In the genomic region with DNA sequence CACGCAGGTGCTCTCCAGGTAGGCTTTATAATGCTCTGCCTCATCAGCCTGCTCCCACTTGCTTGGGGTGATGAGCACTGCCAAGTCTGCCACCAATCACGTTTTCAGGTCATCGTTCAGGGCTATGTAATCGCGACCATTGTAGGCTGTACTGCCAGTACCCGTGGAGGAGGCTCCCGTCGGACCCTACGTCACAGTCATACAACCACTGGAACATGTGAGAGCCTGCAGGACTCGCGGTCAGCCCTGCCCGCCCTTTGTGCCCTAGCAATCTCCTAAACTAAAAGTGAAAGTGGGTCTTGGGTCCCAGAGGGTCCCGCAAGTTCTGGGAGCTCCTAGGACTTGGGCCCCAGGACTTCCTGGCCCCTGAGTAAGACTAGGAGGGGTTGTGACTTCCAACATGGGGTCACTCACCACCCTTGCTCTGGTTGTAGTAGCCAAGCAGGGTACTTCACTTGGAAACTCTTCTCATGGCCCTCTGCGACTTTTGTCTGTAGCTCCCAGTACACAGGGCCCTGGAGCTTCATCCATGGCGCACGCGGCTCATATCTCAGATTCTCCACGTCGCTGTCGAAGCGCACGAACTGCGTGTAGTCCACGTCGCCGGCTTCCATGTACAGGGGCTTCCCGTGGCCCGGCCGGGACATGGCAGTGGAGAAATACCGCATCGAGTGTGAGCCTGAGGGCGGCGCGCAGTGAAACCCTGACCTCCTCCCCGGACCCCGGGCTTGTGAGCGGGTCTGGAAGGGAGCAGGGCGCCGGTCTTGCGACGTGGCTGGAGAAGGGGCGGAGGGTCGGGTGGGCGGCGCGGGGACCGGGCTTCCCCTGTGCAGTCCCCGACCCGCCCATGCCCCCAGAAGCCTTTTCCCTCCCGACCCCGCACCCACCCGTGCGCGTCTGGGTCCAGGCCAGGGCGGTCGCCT, we compare ENCODE assay signal across 9 mouse cellular contexts. TPM values are rescaled to one million over a fixed set of nuclear protein-coding genes. Genes with fewer than 3 reads are reported as not detected.
A peak's percentile ranks its signal among the peaks of the same experiment; 100 is the strongest.
DNase-seq lines count a peak whose midpoint lies in the region; ATAC-seq and TF ChIP-seq lines count a peak whose summit lies in the region.
"Had no signal": no experiment of that assay in that cellular context is flagged by ENCODE, and none has a peak within 500 bp of the region (broad histone marks: within the 10 kb centered on the region; RNA-seq: fewer than 3 reads in every experiment).

No protein-coding gene starts in this region.

- H3K27ac ChIP-seq in forebrain, embryonic 12.5 days: no peak overlapping the region
- H3K27ac ChIP-seq in forebrain, postnatal 0 days (ENCODE audit: low read depth, low read length): no peak overlapping the region
- H3K27ac ChIP-seq in hindbrain, embryonic 12.5 days: no peak overlapping the region
- H3K27ac ChIP-seq: liver, embryonic 14.5 days had no signal

- peaks cover 87% of the 10 kb centered on the region for H3K27me3 ChIP-seq in forebrain, embryonic 12.5 days
- H3K27me3 ChIP-seq in forebrain, postnatal 0 days (ENCODE audit: insufficient read depth, low read length): peaks cover 39% of the 10 kb centered on the region
- peaks cover 90% of the 10 kb centered on the region for H3K27me3 ChIP-seq in hindbrain, embryonic 12.5 days

- no peaks in the 10 kb centered on the region for H3K9me3 ChIP-seq in forebrain, embryonic 12.5 days
- H3K9me3 ChIP-seq in forebrain, postnatal 0 days (ENCODE audit: low read length): no peaks in the 10 kb centered on the region
- H3K9me3 ChIP-seq in hindbrain, embryonic 12.5 days (replicated peaks): no peaks in the 10 kb centered on the region

- no peak for TF ChIP-seq CTCF in forebrain, postnatal 0 days (IDR thresholded peaks at IDR 0.05; ENCODE audit: low read depth)

- 0 out of 2 replicates have a peak overlapping the region, but pooled peaks have one; percentile 7 for H3K4me3 ChIP-seq in forebrain, embryonic 12.5 days (replicated peaks)
- H3K4me3 ChIP-seq in forebrain, postnatal 0 days (ENCODE audit: low read depth, low read length): no peak overlapping the region
- H3K4me3 ChIP-seq in hindbrain, embryonic 12.5 days: no peak overlapping the region

- no peak overlapping the region for H3K9ac ChIP-seq in forebrain, embryonic 12.5 days
- no peak overlapping the region for H3K9ac ChIP-seq in forebrain, postnatal 0 days
- no peak overlapping the region for H3K9ac ChIP-seq in hindbrain, embryonic 12.5 days
- H3K9ac ChIP-seq: liver, embryonic 14.5 days had no signal

- no peak for DNase-seq in forebrain, postnatal 0 days
- peak; percentile 16 to 27 for DNase-seq in B cell, adult 2 months
- DNase-seq in ovary, postnatal 14 days (ENCODE audit: low spot score): no peak
- DNase-seq in layer of hippocampus, adult 18-20 months (ENCODE audit: low spot score in 2 of 2): no peak

- 2% methylated on average over 50 of the region's 56 CpGs for WGBS in forebrain, embryonic 12.5 days
- WGBS in forebrain, postnatal 0 days: 2% methylated on average over 52 of the region's 56 CpGs
- 3% methylated on average over 51 of the region's 56 CpGs for WGBS in hindbrain, embryonic 12.5 days

- H3K4me1 ChIP-seq in forebrain, embryonic 12.5 days: peaks cover 4% of the 10 kb centered on the region; the same call in 1 of the 2 replicates
- no peaks in the 10 kb centered on the region for H3K4me1 ChIP-seq in forebrain, postnatal 0 days (ENCODE audit: insufficient read depth)
- H3K4me1 ChIP-seq in hindbrain, embryonic 12.5 days: peaks cover 7% of the 10 kb centered on the region

- H3K36me3 ChIP-seq in forebrain, embryonic 12.5 days (replicated peaks): no peaks in the 10 kb centered on the region
- H3K36me3 ChIP-seq in forebrain, postnatal 0 days (ENCODE audit: insufficient read depth): no peaks in the 10 kb centered on the region
- H3K36me3 ChIP-seq in hindbrain, embryonic 12.5 days: no peaks in the 10 kb centered on the region

- peak overlapping the region; percentile 2; the same call in 1 of the 2 replicates for H3K4me2 ChIP-seq in forebrain, embryonic 12.5 days
- no peak overlapping the region for H3K4me2 ChIP-seq in forebrain, postnatal 0 days (ENCODE audit: low read depth)
- H3K4me2 ChIP-seq in hindbrain, embryonic 12.5 days (replicated peaks): peak overlapping the region; percentile 8; the same call in 1 of the 2 replicates

- no peak for ATAC-seq in forebrain, embryonic 12.5 days (ENCODE audit: low FRiP score)
- no peak for ATAC-seq in forebrain, postnatal 0 days
- ATAC-seq in hindbrain, embryonic 12.5 days (ENCODE audit: low FRiP score): no peak
- ATAC-seq in megakaryocyte, adult 5-6 weeks (ENCODE audit: poor library complexity, severe bottlenecking): 0 out of 2 replicates have a peak, but pooled peaks have one; percentile 24
- no peak for ATAC-seq in frontal cortex, adult (ENCODE audit: low TSS enrichment)

RNA-seq across cellular contexts. Expression of a gene that starts 6.9 kb away (rescaled TPM):
- polyA plus RNA-seq in forebrain, embryonic 12.5 days (2016; fragmentation: Nextera tagmentation; extraction: Ambion mirVana): not detected in 2 replicates
- total RNA-seq in forebrain, postnatal 0 days (2014; rRNA removed): not detected in 2 replicates
- polyA plus RNA-seq in forebrain, postnatal 0 days (2015; fragmentation: Nextera tagmentation; extraction: Ambion mirVana): not detected in 2 replicates
- polyA plus RNA-seq in hindbrain, embryonic 12.5 days (2016; fragmentation: Nextera tagmentation; extraction: Ambion mirVana): not detected in 2 replicates
- not detected in 2 replicates for total RNA-seq in megakaryocyte, adult 5-6 weeks (2015)
- total RNA-seq in megakaryocyte, adult 5-6 weeks (2017): not detected in 2 replicates
- total RNA-seq in layer of hippocampus, adult 18-20 months (2021): not detected
- polyA plus RNA-seq: liver, embryonic 14.5 days had no signal

RNA-seq across cellular contexts. Expression of a gene that starts 28.7 kb away (rescaled TPM):
- polyA plus RNA-seq in forebrain, embryonic 12.5 days (2016; fragmentation: Nextera tagmentation; extraction: Ambion mirVana): not detected in 2 replicates
- not detected in 2 replicates for total RNA-seq in forebrain, postnatal 0 days (2014; rRNA removed)
- not detected in 2 replicates for polyA plus RNA-seq in forebrain, postnatal 0 days (2015; fragmentation: Nextera tagmentation; extraction: Ambion mirVana)
- polyA plus RNA-seq in hindbrain, embryonic 12.5 days (2016; fragmentation: Nextera tagmentation; extraction: Ambion mirVana): not detected in 2 replicates
- total RNA-seq in megakaryocyte, adult 5-6 weeks (2015): not detected in 2 replicates
- not detected in 2 replicates for total RNA-seq in megakaryocyte, adult 5-6 weeks (2017)
- total RNA-seq in layer of hippocampus, adult 18-20 months (2021): not detected
- polyA plus RNA-seq: liver, embryonic 14.5 days had no signal

RNA-seq across cellular contexts. Expression of a gene that starts 32.2 kb away (rescaled TPM):
- not detected in 2 replicates for polyA plus RNA-seq in forebrain, embryonic 12.5 days (2016; fragmentation: Nextera tagmentation; extraction: Ambion mirVana)
- not detected in 2 replicates for total RNA-seq in forebrain, postnatal 0 days (2014; rRNA removed)
- polyA plus RNA-seq in forebrain, postnatal 0 days (2015; fragmentation: Nextera tagmentation; extraction: Ambion mirVana): not detected in 2 replicates
- not detected in 2 replicates for polyA plus RNA-seq in hindbrain, embryonic 12.5 days (2016; fragmentation: Nextera tagmentation; extraction: Ambion mirVana)
- total RNA-seq in megakaryocyte, adult 5-6 weeks (2015): not detected in 2 replicates
- not detected in 2 replicates for total RNA-seq in megakaryocyte, adult 5-6 weeks (2017)
- not detected for total RNA-seq in layer of hippocampus, adult 18-20 months (2021)
- polyA plus RNA-seq: liver, embryonic 14.5 days had no signal

RNA-seq across cellular contexts. Expression of a gene that starts 39.9 kb away (rescaled TPM):
- not detected in 2 replicates for polyA plus RNA-seq in forebrain, embryonic 12.5 days (2016; fragmentation: Nextera tagmentation; extraction: Ambion mirVana)
- not detected in 2 replicates for total RNA-seq in forebrain, postnatal 0 days (2014; rRNA removed)
- polyA plus RNA-seq in forebrain, postnatal 0 days (2015; fragmentation: Nextera tagmentation; extraction: Ambion mirVana): not detected in 2 replicates
- polyA plus RNA-seq in hindbrain, embryonic 12.5 days (2016; fragmentation: Nextera tagmentation; extraction: Ambion mirVana): not detected in 2 replicates
- 0.62 TPM in 1 of 2 replicates, not detected in the other for total RNA-seq in megakaryocyte, adult 5-6 weeks (2015)
- total RNA-seq in megakaryocyte, adult 5-6 weeks (2017): 0.12 and 0.15 TPM in 2 replicates
- total RNA-seq in layer of hippocampus, adult 18-20 months (2021): not detected
- polyA plus RNA-seq: liver, embryonic 14.5 days had no signal

Comparison
In these comparisons a context has a peak if more than half of its experiments do, and no peak if none do; other contexts are left out.
1. DNase-seq: peak in B cell, adult 2 months (2 of 2); none in forebrain, postnatal 0 days (single experiment), ovary, postnatal 14 days (single experiment) and layer of hippocampus, adult 18-20 months (0 of 2).